Mouse (Mus musculus): ENCODE results near the gene Atp6v0e. TPM values are rescaled to one million over a fixed set of nuclear protein-coding genes. Genes with fewer than 3 reads are reported as not detected.
A peak's percentile ranks its signal among the peaks of the same experiment; 100 is the strongest.

Atp6v0e gene
- total and polyA plus RNA-seq, 3 experiments, result 190 to 422 (median 226) TPM

- Histone ChIP-seq H3K36me3 (replicated peaks in 1 of 2; ENCODE audit: control insufficient read depth in 1 of 2, insufficient read depth in 1 of 2, low read length in 1 of 2) (peaks cover 14 to 41% of the 10 kb centered on the region in 2 experiments), H3K9me3 (replicated peaks; ENCODE audit: low read length) (peaks cover 8% of the 10 kb centered on the region), H3K4me2 (ENCODE audit: insufficient read depth, low read depth, poor library complexity, severe bottlenecking) (peak overlapping the region; percentile 83), H3K4me1 (ENCODE audit: control insufficient read depth in 1 of 2, insufficient read depth in 2 of 2) (peaks cover 5 to 24% of the 10 kb centered on the region in 2 experiments; a peak in 3 of 4 replicates), H3K79me2 (replicated peaks; ENCODE audit: control insufficient read depth, extremely low read depth, insufficient read depth, poor library complexity, severe bottlenecking) (peaks cover 42% of the 10 kb centered on the region), H3K4me3 (replicated peaks in 1 of 3; ENCODE audit: low read depth in 2 of 3, low read length in 2 of 3, poor library complexity in 1 of 3) (peak overlapping the region in 2 of 3 experiments; percentile 40 to 93), H3K9ac (ENCODE audit: insufficient read depth, low read depth) (peak overlapping the region; percentile 68), H3K27me3 (replicated peaks) (no peaks in the 10 kb centered on the region), H3K27ac (ENCODE audit: insufficient read depth, low read depth) (no peak overlapping the region)
- DNase-seq (ENCODE audit: extremely low read depth), result no peak
- in situ Hi-C loops (cut with MboI; ENCODE audit: low pct_ligation_motif_present, low pct_unique_long_range_greater_than_20kb, low sequenced_read_pairs), result no loop called here
- dilution Hi-C loops (cut with MboI; ENCODE audit: extremely low pct_ligation_motif_present, extremely low pct_unique_long_range_greater_than_20kb, low sequenced_read_pairs), result no loop called here
- no peak for TF ChIP-seq TBP (conservative IDR thresholded peaks at IDR 0.05; ENCODE audit: low read depth, low read length)
- TF ChIP-seq GABPA (IDR thresholded peaks at IDR 0.05; ENCODE audit: insufficient replicate concordance, low read depth, low read length), result no peak
- TF ChIP-seq POLR2AphosphoS2 (IDR thresholded peaks at IDR 0.05; ENCODE audit: low read depth, low read length), result no peak
- no peak for TF ChIP-seq IRF4 (IDR thresholded peaks at IDR 0.05; ENCODE audit: low read depth, low read length)
- no peak for TF ChIP-seq RCOR1 (conservative IDR thresholded peaks at IDR 0.05; ENCODE audit: low read depth, low read length)
- TF ChIP-seq JUN (IDR thresholded peaks at IDR 0.05; ENCODE audit: insufficient read depth, low read depth, low read length), result no peak
- no peak for TF ChIP-seq BHLHE40 (IDR thresholded peaks at IDR 0.05; ENCODE audit: low read depth, low read length)
- TF ChIP-seq SMC3 (IDR thresholded peaks at IDR 0.05; ENCODE audit: low read depth, low read length), result no peak
- no peak for TF ChIP-seq MAZ (IDR thresholded peaks at IDR 0.05; ENCODE audit: low read depth, low read length)
- no peak for TF ChIP-seq MAX (IDR thresholded peaks at IDR 0.05; ENCODE audit: low read length)
- no peak for TF ChIP-seq MAFK (IDR thresholded peaks at IDR 0.05; ENCODE audit: insufficient replicate concordance, low read length)
- TF ChIP-seq SIN3A (IDR thresholded peaks at IDR 0.05; ENCODE audit: low read length), result no peak
- TF ChIP-seq USF1 (IDR thresholded peaks at IDR 0.05; ENCODE audit: low read depth, low read length), result no peak
- no peak for TF ChIP-seq POLR2A (IDR thresholded peaks at IDR 0.05; ENCODE audit: low read depth, low read length)
- no peak for TF ChIP-seq KAT2A (IDR thresholded peaks at IDR 0.05; ENCODE audit: insufficient replicate concordance, low read length)
Measured at GRCm38 (mm10) chr17:26677711-26678637, 14.9 kb downstream of the Atp6v0e start.

- no peak for DNase-seq (ENCODE audit: extremely low read depth)
- in situ Hi-C loops (cut with MboI; ENCODE audit: low pct_ligation_motif_present, low pct_unique_long_range_greater_than_20kb, low sequenced_read_pairs), result no loop called here
- Histone ChIP-seq H3K9me3 (replicated peaks; ENCODE audit: low read length) (peaks cover 8% of the 10 kb centered on the region), H3K9ac (ENCODE audit: insufficient read depth, low read depth) (no peak overlapping the region), H3K4me2 (ENCODE audit: insufficient read depth, low read depth, poor library complexity, severe bottlenecking) (no peak overlapping the region), H3K4me3 (replicated peaks in 1 of 3; ENCODE audit: low read depth in 2 of 3, low read length in 2 of 3, poor library complexity in 1 of 3) (no peak overlapping the region), H3K27me3 (replicated peaks) (no peaks in the 10 kb centered on the region), H3K79me2 (replicated peaks; ENCODE audit: control insufficient read depth, extremely low read depth, insufficient read depth, poor library complexity, severe bottlenecking) (peaks cover 42% of the 10 kb centered on the region), H3K27ac (ENCODE audit: insufficient read depth, low read depth) (no peak overlapping the region), H3K36me3 (replicated peaks in 1 of 2; ENCODE audit: control insufficient read depth in 1 of 2, insufficient read depth in 1 of 2, low read length in 1 of 2) (peaks cover 26 to 65% of the 10 kb centered on the region in 2 experiments), H3K4me1 (ENCODE audit: control insufficient read depth in 1 of 2, insufficient read depth in 2 of 2) (peaks cover 7 to 42% of the 10 kb centered on the region in 2 experiments; a peak in 3 of 4 replicates)
- TF ChIP-seq KAT2A (IDR thresholded peaks at IDR 0.05; ENCODE audit: insufficient replicate concordance, low read length) (no peak), RAD21 (IDR thresholded peaks at IDR 0.05; ENCODE audit: low read depth, low read length) (peak; percentile 2)
- dilution Hi-C loops (cut with MboI; ENCODE audit: extremely low pct_ligation_motif_present, extremely low pct_unique_long_range_greater_than_20kb, low sequenced_read_pairs), result no loop called here
Measured at GRCm38 (mm10) chr17:26681276-26681675, 18.2 kb downstream of the Atp6v0e start.
